10 mouse cellular contexts compared by ENCODE assay signal in genomic region chr10:81412586-81413309, GRCm38 (mm10). TPM values are rescaled to one million over a fixed set of nuclear protein-coding genes. Genes with fewer than 3 reads are reported as not detected.
DNase-seq lines count a peak whose midpoint lies in the region; ATAC-seq and TF ChIP-seq lines count a peak whose summit lies in the region.
"Had no signal": no experiment of that assay in that cellular context is flagged by ENCODE, and none has a peak within 500 bp of the region (broad histone marks: within the 10 kb centered on the region; RNA-seq: fewer than 3 reads in every experiment).

No protein-coding gene starts in this region.

- H3K27me3 ChIP-seq in heart, embryonic 11.5 days (ENCODE audit: control insufficient read depth, insufficient read depth, low read length) = peaks cover 2% of the 10 kb centered on the region
- peaks cover 5% of the 10 kb centered on the region; the same call in 1 of the 2 replicates for H3K27me3 ChIP-seq in E14TG2a.4 (ENCODE audit: insufficient read depth, low read length)
- peaks cover 10% of the 10 kb centered on the region for H3K27me3 ChIP-seq in forebrain, embryonic 13.5 days
- H3K27me3 ChIP-seq in liver, embryonic 12.5 days (replicated peaks) = peaks cover 29% of the 10 kb centered on the region
- H3K27me3 ChIP-seq: megakaryocyte, embryonic 14.5 days had no signal

- peaks cover 99% of the 10 kb centered on the region for H3K4me1 ChIP-seq in heart, embryonic 11.5 days (ENCODE audit: control insufficient read depth, insufficient read depth, low read length)
- peaks cover 97% of the 10 kb centered on the region for H3K4me1 ChIP-seq in E14TG2a.4 (replicated peaks; ENCODE audit: low read depth, low read length)
- peaks cover 79% of the 10 kb centered on the region for H3K4me1 ChIP-seq in forebrain, embryonic 13.5 days
- peaks cover 91% of the 10 kb centered on the region for H3K4me1 ChIP-seq in liver, embryonic 12.5 days

- H3K9ac ChIP-seq in heart, embryonic 11.5 days (ENCODE audit: low read depth, low read length) = 0 out of 2 replicates have a peak overlapping the region, but pooled peaks have one; percentile 39
- 0 out of 2 replicates have a peak overlapping the region, but pooled peaks have one; percentile 31 for H3K9ac ChIP-seq in forebrain, embryonic 13.5 days
- H3K9ac ChIP-seq in liver, embryonic 12.5 days = no peak overlapping the region

- no peaks in the 10 kb centered on the region for H3K9me3 ChIP-seq in heart, embryonic 11.5 days (replicated peaks; ENCODE audit: control insufficient read depth, low read length)
- no peaks in the 10 kb centered on the region for H3K9me3 ChIP-seq in E14TG2a.4 (ENCODE audit: low read length)
- no peaks in the 10 kb centered on the region for H3K9me3 ChIP-seq in forebrain, embryonic 13.5 days (replicated peaks)
- H3K9me3 ChIP-seq in liver, embryonic 12.5 days (replicated peaks) = no peaks in the 10 kb centered on the region
- H3K9me3 ChIP-seq: megakaryocyte, embryonic 14.5 days had no signal

- peak overlapping the region; percentile 82 for H3K27ac ChIP-seq in heart, embryonic 11.5 days (ENCODE audit: low read depth, low read length)
- peak overlapping the region; percentile 76 for H3K27ac ChIP-seq in forebrain, embryonic 13.5 days
- peak overlapping the region; percentile 52 for H3K27ac ChIP-seq in liver, embryonic 12.5 days

- 71% methylated on average over 16 of the region's 16 CpGs for WGBS in heart, embryonic 11.5 days (ENCODE audit: insufficient replicate concordance)
- WGBS in forebrain, embryonic 13.5 days = 76% methylated on average over 16 of the region's 16 CpGs
- 59% methylated on average over 16 of the region's 16 CpGs for WGBS in liver, embryonic 12.5 days (ENCODE audit: insufficient replicate concordance)

- no peaks in the 10 kb centered on the region for H3K36me3 ChIP-seq in heart, embryonic 11.5 days (ENCODE audit: control insufficient read depth, insufficient read depth, low read length)
- H3K36me3 ChIP-seq in E14TG2a.4 (ENCODE audit: insufficient read depth, low read length) = peaks cover 35% of the 10 kb centered on the region
- H3K36me3 ChIP-seq in forebrain, embryonic 13.5 days (ENCODE audit: poor library complexity, severe bottlenecking) = peaks cover 11% of the 10 kb centered on the region
- no peaks in the 10 kb centered on the region for H3K36me3 ChIP-seq in liver, embryonic 12.5 days

- DNase-seq in heart, postnatal 4 days = no peak
- DNase-seq in layer of hippocampus, postnatal 10 days (ENCODE audit: low spot score in 2 of 2) = no peak
- DNase-seq in left cerebral cortex, adult 8-10 months (ENCODE audit: low spot score in 2 of 2) = no peak
- DNase-seq in embryo, embryonic 9.5 days (ENCODE audit: extremely low spot score) = no peak
- DNase-seq: embryo, embryonic 11 days had no signal

- TF ChIP-seq CTCF in E14TG2a.4 (conservative IDR thresholded peaks at IDR 0.05; ENCODE audit: low read length) = no peak

- no peak for ATAC-seq in heart, embryonic 11.5 days (replicated peaks; ENCODE audit: insufficient number of reproducible peaks, low FRiP score, low TSS enrichment)
- no peak for ATAC-seq in forebrain, embryonic 13.5 days
- ATAC-seq in liver, embryonic 12.5 days = no peak

- peak overlapping the region; percentile 37; the same call in 1 of the 2 replicates for H3K4me2 ChIP-seq in heart, embryonic 11.5 days
- H3K4me2 ChIP-seq in forebrain, embryonic 13.5 days = no peak overlapping the region
- no peak overlapping the region for H3K4me2 ChIP-seq in liver, embryonic 12.5 days

- H3K4me3 ChIP-seq in heart, embryonic 11.5 days (ENCODE audit: low read depth, low read length) = no peak overlapping the region
- H3K4me3 ChIP-seq in E14TG2a.4 (replicated peaks; ENCODE audit: low read length) = peak overlapping the region; percentile 73
- no peak overlapping the region for H3K4me3 ChIP-seq in forebrain, embryonic 13.5 days
- no peak overlapping the region for H3K4me3 ChIP-seq in liver, embryonic 12.5 days

RNA-seq across cellular contexts. Expression of gene Smim24, which starts 19.9 kb away (rescaled TPM):
- polyA plus RNA-seq in heart, embryonic 11.5 days (2014; fragmentation: Nextera tagmentation; extraction: Ambion mirVana) = 4.2 and 5.8 TPM in 2 replicates
- total RNA-seq in heart, postnatal 4 days (2021) = 1 to 10 TPM; 1.9 to 2.4 TPM
- 1.8 TPM in 2 replicates for polyA plus RNA-seq in forebrain, embryonic 13.5 days (2015; fragmentation: Nextera tagmentation; extraction: Ambion mirVana)
- polyA plus RNA-seq in liver, embryonic 12.5 days (2016; fragmentation: Nextera tagmentation; extraction: Ambion mirVana) = 1.8 TPM in 2 replicates
- 1 to 10 TPM; 2.6 to 3.0 TPM for total RNA-seq in layer of hippocampus, postnatal 10 days (2021)
- total RNA-seq in left cerebral cortex, adult 8-10 months (2022) = 1 to 10 TPM in 2 of 4 experiments, under 1 TPM in 2; 0.50 to 1.6 (median 0.84) TPM

RNA-seq across cellular contexts. Expression of gene Gm48552, which starts 23.9 kb away (rescaled TPM):
- polyA plus RNA-seq in heart, embryonic 11.5 days (2014; fragmentation: Nextera tagmentation; extraction: Ambion mirVana) = 0.55 and 1.2 TPM in 2 replicates
- total RNA-seq in heart, postnatal 4 days (2021) = under 1 TPM; 0.72 to 0.98 TPM
- 2.1 and 2.3 TPM in 2 replicates for polyA plus RNA-seq in forebrain, embryonic 13.5 days (2015; fragmentation: Nextera tagmentation; extraction: Ambion mirVana)
- polyA plus RNA-seq in liver, embryonic 12.5 days (2016; fragmentation: Nextera tagmentation; extraction: Ambion mirVana) = 0.71 and 0.98 TPM in 2 replicates
- 1 to 10 TPM; 1.1 to 3.5 TPM for total RNA-seq in layer of hippocampus, postnatal 10 days (2021)
- total RNA-seq in left cerebral cortex, adult 8-10 months (2022) = 1 to 10 TPM; 2.5 to 3.3 (median 2.6) TPM

RNA-seq across cellular contexts. Expression of gene Gm48551, which starts 28.5 kb away (rescaled TPM):
- polyA plus RNA-seq in heart, embryonic 11.5 days (2014; fragmentation: Nextera tagmentation; extraction: Ambion mirVana) = 1.4 and 2.9 TPM in 2 replicates
- under 1 TPM; 0.55 to 0.70 TPM for total RNA-seq in heart, postnatal 4 days (2021)
- 4.2 and 5.8 TPM in 2 replicates for polyA plus RNA-seq in forebrain, embryonic 13.5 days (2015; fragmentation: Nextera tagmentation; extraction: Ambion mirVana)
- polyA plus RNA-seq in liver, embryonic 12.5 days (2016; fragmentation: Nextera tagmentation; extraction: Ambion mirVana) = 0.68 and 1.2 TPM in 2 replicates
- total RNA-seq in layer of hippocampus, postnatal 10 days (2021) = 1 to 10 TPM; 2.3 to 4.5 TPM
- 1 to 10 TPM; 2.0 to 5.2 (median 4.0) TPM for total RNA-seq in left cerebral cortex, adult 8-10 months (2022)

RNA-seq across cellular contexts. Expression of gene Dohh, which starts 28.5 kb away (rescaled TPM):
- polyA plus RNA-seq in heart, embryonic 11.5 days (2014; fragmentation: Nextera tagmentation; extraction: Ambion mirVana) = 47.5 and 61.4 TPM in 2 replicates
- 10 to 100 TPM; 52.9 to 55.9 TPM for total RNA-seq in heart, postnatal 4 days (2021)
- polyA plus RNA-seq in forebrain, embryonic 13.5 days (2015; fragmentation: Nextera tagmentation; extraction: Ambion mirVana) = 76.7 and 87.3 TPM in 2 replicates
- polyA plus RNA-seq in liver, embryonic 12.5 days (2016; fragmentation: Nextera tagmentation; extraction: Ambion mirVana) = 70.0 and 74.5 TPM in 2 replicates
- total RNA-seq in layer of hippocampus, postnatal 10 days (2021) = 10 to 100 TPM; 72.0 to 77.3 TPM
- 10 to 100 TPM; 81.4 to 89.7 (median 85.5) TPM for total RNA-seq in left cerebral cortex, adult 8-10 months (2022)

RNA-seq across cellular contexts. Expression of gene Fzr1, which starts 34.4 kb away (rescaled TPM):
- polyA plus RNA-seq in heart, embryonic 11.5 days (2014; fragmentation: Nextera tagmentation; extraction: Ambion mirVana) = 66.1 and 70.0 TPM in 2 replicates
- total RNA-seq in heart, postnatal 4 days (2021) = 10 to 100 TPM; 55.4 to 56.8 TPM
- 117 and 128 TPM in 2 replicates for polyA plus RNA-seq in forebrain, embryonic 13.5 days (2015; fragmentation: Nextera tagmentation; extraction: Ambion mirVana)
- 93.8 and 100 TPM in 2 replicates for polyA plus RNA-seq in liver, embryonic 12.5 days (2016; fragmentation: Nextera tagmentation; extraction: Ambion mirVana)
- 10 to 100 TPM; 81.2 to 85.2 TPM for total RNA-seq in layer of hippocampus, postnatal 10 days (2021)
- total RNA-seq in left cerebral cortex, adult 8-10 months (2022) = 10 to 100 TPM; 66.8 to 73.4 (median 70.6) TPM
